9 mouse cellular contexts compared by ENCODE assay signal in the genomic region with DNA sequence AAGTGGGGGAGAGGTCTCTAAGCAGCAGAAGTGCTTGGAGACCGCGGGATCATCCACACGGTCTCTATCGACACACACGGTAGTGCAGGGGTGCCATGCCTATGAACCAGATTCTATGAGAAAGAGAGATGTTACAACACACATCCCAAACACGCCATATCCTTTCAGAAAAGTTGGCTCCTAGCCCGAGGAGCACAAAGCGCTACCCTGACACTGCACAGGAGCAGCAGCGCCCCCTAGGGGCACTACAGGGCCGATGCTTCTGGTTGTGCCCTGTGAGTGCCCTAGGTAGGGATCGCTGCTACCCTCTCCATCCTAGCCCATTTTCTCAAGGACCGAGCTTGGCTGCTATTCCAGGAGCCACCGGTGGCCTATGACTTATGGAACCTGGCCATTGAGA. TPM values are rescaled to one million over a fixed set of nuclear protein-coding genes. Genes with fewer than 3 reads are reported as not detected.
DNase-seq lines count a peak whose midpoint lies in the region; ATAC-seq lines count a peak whose summit lies in the region.
"Had no signal": no experiment of that assay in that cellular context is flagged by ENCODE, and none has a peak within 500 bp of the region (broad histone marks: within the 10 kb centered on the region; RNA-seq: fewer than 3 reads in every experiment).

No protein-coding gene starts in this region.

- DNase-seq in urinary bladder, postnatal 25 days (ENCODE audit: low spot score) = peak; percentile 18
- no peak for DNase-seq in urinary bladder, postnatal 10 days (ENCODE audit: low spot score)
- DNase-seq in brain, adult 2 months (ENCODE audit: low read depth, low spot score) = peak; percentile 85
- peak; percentile 58 for DNase-seq in limb, embryonic 10.5 days (ENCODE audit: low spot score)
- peak; percentile 82 for DNase-seq in naive thymus-derived CD4-positive, alpha-beta T cell, adult 2 months (ENCODE audit: low read depth)
- peak; percentile 33 to 62 for DNase-seq in thymus, postnatal 10 days (ENCODE audit: low spot score in 2 of 2)

- H3K27me3 ChIP-seq in limb, embryonic 10.5 days (ENCODE audit: low read depth, poor library complexity, severe bottlenecking) = no peaks in the 10 kb centered on the region

- peaks cover 25% of the 10 kb centered on the region for H3K4me1 ChIP-seq in limb, embryonic 10.5 days

- H3K9me3 ChIP-seq in limb, embryonic 10.5 days (replicated peaks) = no peaks in the 10 kb centered on the region

- no peaks in the 10 kb centered on the region for H3K36me3 ChIP-seq in limb, embryonic 10.5 days

- 29% methylated on average over 13 of the region's 13 CpGs for WGBS in limb, embryonic 10.5 days

- peak; percentile 84 for ATAC-seq in erythroblast, adult 5-6 weeks (replicated peaks; ENCODE audit: low FRiP score, poor library complexity, severe bottlenecking)
- peak; percentile 74 to 80 for ATAC-seq in hematopoietic stem cell, adult 5-6 weeks (replicated peaks in 1 of 2; ENCODE audit: insufficient read depth in 1 of 2, low FRiP score in 2 of 2, low TSS enrichment in 1 of 2, low read depth in 1 of 2, poor library complexity in 2 of 2, severe bottlenecking in 2 of 2)

- H3K27ac ChIP-seq in limb, embryonic 10.5 days = no peak overlapping the region

- H3K4me3 ChIP-seq in limb, embryonic 10.5 days = no peak overlapping the region

RNA-seq across cellular contexts. Expression of a gene that starts 21.8 kb away (rescaled TPM):
- 120 and 123 TPM in 2 replicates for total RNA-seq in erythroblast, adult 5-6 weeks (2015; ENCODE audit: low replicate concordance)
- 80.3 and 144 TPM in 2 replicates for total RNA-seq in erythroblast, adult 5-6 weeks (2017; ENCODE audit: low replicate concordance)
- total RNA-seq in hematopoietic stem cell, adult 5-6 weeks (2017) = 725 and 1,004 TPM in 2 replicates
- polyA plus RNA-seq in limb, embryonic 10.5 days (2016; fragmentation: Nextera tagmentation; extraction: Ambion mirVana) = 554 and 638 TPM in 2 replicates

RNA-seq across cellular contexts. Expression of a gene that starts 45.0 kb away (rescaled TPM):
- not detected in 2 replicates for total RNA-seq in erythroblast, adult 5-6 weeks (2015; ENCODE audit: low replicate concordance)
- not detected in 2 replicates for total RNA-seq in erythroblast, adult 5-6 weeks (2017; ENCODE audit: low replicate concordance)
- not detected in 2 replicates for total RNA-seq in hematopoietic stem cell, adult 5-6 weeks (2017)
- polyA plus RNA-seq in limb, embryonic 10.5 days (2016; fragmentation: Nextera tagmentation; extraction: Ambion mirVana) = 0.15 and 0.24 TPM in 2 replicates
- total RNA-seq: gastrocnemius, adult 8-10 months had no signal

RNA-seq across cellular contexts. Expression of a gene that starts 45.1 kb away (rescaled TPM):
- total RNA-seq in erythroblast, adult 5-6 weeks (2015; ENCODE audit: low replicate concordance) = not detected in 2 replicates
- not detected in 2 replicates for total RNA-seq in erythroblast, adult 5-6 weeks (2017; ENCODE audit: low replicate concordance)
- total RNA-seq in hematopoietic stem cell, adult 5-6 weeks (2017) = not detected in 2 replicates
- not detected in 2 replicates for polyA plus RNA-seq in limb, embryonic 10.5 days (2016; fragmentation: Nextera tagmentation; extraction: Ambion mirVana)
- total RNA-seq: gastrocnemius, adult 8-10 months had no signal
